Mouse (Mus musculus) midbrain, embryonic 16.5 days (tissue): Measurements from ENCODE around the gene Acss1. TPM values are rescaled to one million over a fixed set of nuclear protein-coding genes. Genes with fewer than 3 reads are reported as not detected.

Experiments
- ATAC-seq: fragments of 200-750 bp; cut with Nextera tagmentation; 2 replicates; pipeline ENCODE4 v1.8.0; 2017; ENCODE audit warnings: moderate TSS enrichment
- H3K27ac ChIP-seq: fragments of 300-500 bp; sonication (generic); 2 replicates; pipeline ENCODE4 v1.5.1; 2014; ENCODE audit warnings: mild to moderate bottlenecking, low read length, mixed read lengths
- H3K27me3 ChIP-seq: fragments of 300-500 bp; sonication (generic); 2 replicates; pipeline ENCODE4 v1.6.1; 2014; ENCODE audit warnings: low read depth, low read length, mixed read lengths; ENCODE audit not compliant: control insufficient read depth, insufficient read depth
- H3K36me3 ChIP-seq: fragments of 300-500 bp; sonication (generic); 2 replicates; pipeline ENCODE4 v1.6.1; 2014; ENCODE audit warnings: mild to moderate bottlenecking, low read length, moderate library complexity, mixed read lengths; ENCODE audit not compliant: control insufficient read depth, insufficient read depth
- H3K4me1 ChIP-seq: fragments of 300-500 bp; sonication (generic); 2 replicates; pipeline ENCODE4 v1.6.1; 2014; ENCODE audit warnings: mild to moderate bottlenecking, low read length, mixed read lengths; ENCODE audit not compliant: control insufficient read depth, insufficient read depth
- H3K4me2 ChIP-seq: fragments of 300-500 bp; sonication (generic); 2 replicates; pipeline ENCODE4 v1.6.1; 2014; ENCODE audit warnings: mild to moderate bottlenecking, low read length, mixed read lengths
- H3K4me3 ChIP-seq: fragments of 300-500 bp; sonication (generic); 2 replicates; pipeline ENCODE4 v1.5.1; 2014; ENCODE audit warnings: low read depth, mild to moderate bottlenecking, low read length, moderate library complexity, mixed read lengths
- H3K9ac ChIP-seq: fragments of 300-500 bp; sonication (generic); 2 replicates; pipeline ENCODE4 v1.6.1; 2014; ENCODE audit warnings: low read depth, low read length, mixed read lengths
- H3K9me3 ChIP-seq: fragments of 300-500 bp; sonication (generic); replicated peaks from 2 replicates; pipeline ENCODE4 v1.6.1; 2014; ENCODE audit warnings: mild to moderate bottlenecking, low read length, mixed read lengths; ENCODE audit not compliant: control insufficient read depth, poor library complexity, severe bottlenecking
- WGBS: fragments of 180-500 bp; shearing (Covaris S2); extraction: QIAGEN DNeasy Blood & Tissue Kit; methylation state at CpG from one replicate; pipeline ENCODE4 v1.1.7; 2014; 5-methylcytosine and 5-hydroxymethylcytosine counted together
- polyA plus RNA-seq: library from polyadenylated mRNA; unstranded; fragments of >200 nt; fragmentation: Nextera tagmentation; extraction: Ambion mirVana; gene quantifications from 2 replicates; pipeline ENCODE4 v1.2.1, GENCODE M21; 2015

The Acss1 gene
- polyA plus RNA-seq, 1 experiment from 2014 or later = 20.5 TPM

- H3K9ac ChIP-seq = 0 out of 2 replicates have a peak overlapping the region, but pooled peaks have one; percentile 94
- ATAC-seq = no peak
- H3K36me3 ChIP-seq = no peaks in the 10 kb centered on the region
- H3K9me3 ChIP-seq = no peaks in the 10 kb centered on the region
- H3K4me1 ChIP-seq = peaks cover 15% of the 10 kb centered on the region
- H3K27me3 ChIP-seq = no peaks in the 10 kb centered on the region
- peak overlapping the region; percentile 72 for H3K4me2 ChIP-seq
- H3K27ac ChIP-seq = no peak overlapping the region
- peak overlapping the region; percentile 90; the same call in 1 of the 2 replicates for H3K4me3 ChIP-seq
- WGBS = 92% methylated on average over 1 of the region's 1 CpGs
Observed at GRCm38 (mm10) chr2:150607086-150607485, 61.2 kb downstream of the Acss1 start.

GRCm38 (mm10) chr2:150604802-150605201 lies 63.5 kb downstream of the Acss1 start:
- no peaks in the 10 kb centered on the region for H3K27me3 ChIP-seq
- H3K4me1 ChIP-seq = peaks cover 15% of the 10 kb centered on the region
- H3K9me3 ChIP-seq = no peaks in the 10 kb centered on the region
- no peak for ATAC-seq
- no peak overlapping the region for H3K9ac ChIP-seq
- no peak overlapping the region for H3K4me2 ChIP-seq
- no peak overlapping the region for H3K4me3 ChIP-seq
- 86% methylated on average over 2 of the region's 2 CpGs for WGBS
- H3K36me3 ChIP-seq = no peaks in the 10 kb centered on the region
- H3K27ac ChIP-seq = no peak overlapping the region

GRCm38 (mm10) chr2:150602166-150602565 lies 66.1 kb downstream of the Acss1 start:
- H3K4me3 ChIP-seq = no peak overlapping the region
- WGBS = 85% methylated on average over 2 of the region's 2 CpGs
- ATAC-seq = no peak
- H3K27me3 ChIP-seq = no peaks in the 10 kb centered on the region
- H3K9ac ChIP-seq = no peak overlapping the region
- H3K4me2 ChIP-seq = no peak overlapping the region
- no peak overlapping the region for H3K27ac ChIP-seq
- peaks cover 3% of the 10 kb centered on the region for H3K4me1 ChIP-seq
- no peaks in the 10 kb centered on the region for H3K36me3 ChIP-seq
- no peaks in the 10 kb centered on the region for H3K9me3 ChIP-seq

GRCm38 (mm10) chr2:150600263-150600662 lies 68.0 kb downstream of the Acss1 start:
- no peak overlapping the region for H3K9ac ChIP-seq
- no peak overlapping the region for H3K27ac ChIP-seq
- no peaks in the 10 kb centered on the region for H3K9me3 ChIP-seq
- no peak for ATAC-seq
- no peaks in the 10 kb centered on the region for H3K27me3 ChIP-seq
- 0 out of 2 replicates have a peak, but pooled peaks cover 3% of the 10 kb centered on the region for H3K36me3 ChIP-seq
- 97% methylated on average over 2 of the region's 2 CpGs for WGBS
- no peak overlapping the region for H3K4me2 ChIP-seq
- H3K4me1 ChIP-seq = no peaks in the 10 kb centered on the region
- no peak overlapping the region for H3K4me3 ChIP-seq

- 96% methylated on average over 3 of the region's 3 CpGs for WGBS
- Histone ChIP-seq H3K9me3 (no peaks in the 10 kb centered on the region), H3K27me3 (no peaks in the 10 kb centered on the region), H3K36me3 (peaks cover 11% of the 10 kb centered on the region), H3K9ac (no peak overlapping the region), H3K27ac (no peak overlapping the region), H3K4me2 (no peak overlapping the region), H3K4me1 (no peaks in the 10 kb centered on the region), H3K4me3 (no peak overlapping the region)
- ATAC-seq = no peak
Observed at GRCm38 (mm10) chr2:150595411-150596190, 72.7 kb downstream of the Acss1 start.

GRCm38 (mm10) chr2:150589076-150589475 lies 79.2 kb downstream of the Acss1 start:
- H3K4me3 ChIP-seq = no peak overlapping the region
- no peak for ATAC-seq
- no peak overlapping the region for H3K4me2 ChIP-seq
- WGBS = 75% methylated on average over 11 of the region's 11 CpGs
- no peaks in the 10 kb centered on the region for H3K4me1 ChIP-seq
- no peak overlapping the region for H3K27ac ChIP-seq
- H3K27me3 ChIP-seq = no peaks in the 10 kb centered on the region
- no peak overlapping the region for H3K9ac ChIP-seq
- H3K36me3 ChIP-seq = peaks cover 38% of the 10 kb centered on the region
- no peaks in the 10 kb centered on the region for H3K9me3 ChIP-seq

GRCm38 (mm10) chr2:150579628-150580027 lies 88.7 kb downstream of the Acss1 start:
- 81% methylated on average over 1 of the region's 1 CpGs for WGBS
- Histone ChIP-seq H3K4me3 (no peak overlapping the region), H3K4me1 (no peaks in the 10 kb centered on the region), H3K4me2 (no peak overlapping the region), H3K9me3 (no peaks in the 10 kb centered on the region), H3K27ac (no peak overlapping the region), H3K27me3 (no peaks in the 10 kb centered on the region), H3K9ac (no peak overlapping the region), H3K36me3 (peaks cover 15% of the 10 kb centered on the region)
- ATAC-seq = no peak

GRCm38 (mm10) chr2:150578603-150579002 lies 89.7 kb downstream of the Acss1 start:
- no peak overlapping the region for H3K27ac ChIP-seq
- no peak for ATAC-seq
- no peaks in the 10 kb centered on the region for H3K9me3 ChIP-seq
- H3K9ac ChIP-seq = no peak overlapping the region
- no peak overlapping the region for H3K4me2 ChIP-seq
- H3K36me3 ChIP-seq = peaks cover 5% of the 10 kb centered on the region
- WGBS = 87% methylated on average over 5 of the region's 5 CpGs
- no peak overlapping the region for H3K4me3 ChIP-seq
- H3K27me3 ChIP-seq = no peaks in the 10 kb centered on the region
- H3K4me1 ChIP-seq = no peaks in the 10 kb centered on the region

GRCm38 (mm10) chr2:150576256-150576655 lies 92.0 kb downstream of the Acss1 start:
- no peak overlapping the region for H3K9ac ChIP-seq
- no peak for ATAC-seq
- no peaks in the 10 kb centered on the region for H3K9me3 ChIP-seq
- H3K4me2 ChIP-seq = no peak overlapping the region
- H3K27me3 ChIP-seq = no peaks in the 10 kb centered on the region
- no peak overlapping the region for H3K27ac ChIP-seq
- 96% methylated on average over 1 of the region's 1 CpGs for WGBS
- no peaks in the 10 kb centered on the region for H3K4me1 ChIP-seq
- no peak overlapping the region for H3K4me3 ChIP-seq
- 0 out of 2 replicates have a peak, but pooled peaks cover 2% of the 10 kb centered on the region for H3K36me3 ChIP-seq
